Mouse (Mus musculus) brain, embryonic 18.5 days (tissue): ENCODE measurements around the gene Ndrg3.
A peak's percentile ranks its signal among the peaks of the same experiment; 100 is the strongest.
"Not testable (repeated sequence)": the region's sequence is repeated elsewhere in the genome, so short reads cannot be mapped to it uniquely, and the experiment has no call there.

Experiments used
- DNase-seq: peaks from one replicate; pipeline ENCODE4 v3.0.0-alpha.2; 2012; ENCODE audit warnings: low read depth, low spot score

Gene Ndrg3

GRCm38 (mm10) chr2:156998263-156998662 is 6.4 kb upstream of the Ndrg3 start:
- DNase-seq = no peak

DNA sequence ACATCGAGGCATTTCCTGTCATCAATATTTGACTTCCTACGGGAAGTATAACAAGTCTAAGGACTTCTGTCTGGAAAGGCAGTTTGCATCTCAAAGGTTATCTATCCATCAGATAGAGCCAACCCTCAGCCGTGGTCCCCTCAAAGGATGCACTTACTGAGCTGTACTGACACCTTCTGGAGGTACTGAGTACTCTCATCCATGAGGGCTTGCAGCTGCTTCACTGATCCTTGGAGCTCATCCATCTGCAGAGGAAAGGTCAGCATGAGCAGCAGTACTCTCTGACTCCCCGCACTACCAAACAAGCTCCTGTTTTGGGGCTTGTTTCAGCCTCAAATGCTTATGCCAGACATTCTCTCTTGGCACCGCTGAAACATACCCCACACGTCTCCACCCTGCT is 4.7 kb upstream of the Ndrg3 start:
- DNase-seq = no peak

DNA sequence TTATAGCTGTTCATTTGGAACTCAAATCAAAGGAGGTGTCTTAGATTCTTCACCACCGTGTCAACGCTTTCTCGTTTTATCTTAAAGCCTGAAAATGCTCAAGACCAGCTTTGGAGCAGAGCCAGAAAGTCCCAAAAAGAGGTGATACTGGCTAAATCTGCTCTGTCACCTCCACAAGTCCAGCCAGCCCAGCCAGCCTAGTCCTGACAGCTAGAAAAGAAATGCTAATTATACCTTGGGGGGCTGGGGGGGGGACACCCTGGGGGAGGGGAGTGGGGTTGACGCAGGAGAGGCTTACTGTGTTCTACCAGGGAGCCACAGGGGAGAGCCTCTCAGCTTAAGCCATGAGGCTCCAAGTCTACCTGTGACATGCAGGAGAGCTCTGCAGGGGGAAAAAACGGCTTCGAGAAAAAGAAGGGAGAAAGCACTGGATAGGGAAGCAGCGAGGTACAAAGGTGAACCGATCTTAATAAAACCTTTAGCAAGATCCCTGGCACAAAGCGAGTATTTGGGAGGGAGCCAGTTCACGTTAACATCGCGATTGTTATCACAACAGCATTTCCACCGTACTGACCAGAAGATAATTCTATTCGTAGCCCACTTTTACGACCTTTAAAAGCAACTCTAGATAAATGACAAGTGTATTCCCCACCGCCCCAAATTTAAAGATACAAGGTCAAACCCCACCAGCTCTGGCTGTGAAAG is 977 bp downstream of the Ndrg3 start:
- no peak for DNase-seq

DNA sequence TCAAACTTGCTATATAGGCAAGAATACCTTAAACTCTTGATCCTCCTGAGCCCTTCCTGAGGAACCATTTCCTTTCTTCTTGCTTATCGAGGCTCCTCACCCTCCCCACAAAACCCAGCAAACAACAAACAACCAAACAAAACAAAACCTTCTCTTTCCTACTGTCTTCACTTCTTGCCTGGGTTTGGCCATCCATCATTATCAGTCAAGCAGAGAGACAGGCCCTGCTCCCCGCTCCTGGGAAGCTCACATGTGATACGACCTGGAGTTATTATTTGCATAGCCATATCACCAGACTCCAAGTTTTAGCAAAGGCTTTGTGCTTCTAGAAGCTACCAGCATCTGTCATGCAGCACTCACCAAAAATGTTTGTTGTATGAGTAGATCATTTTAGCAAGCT is 4.5 kb downstream of the Ndrg3 start:
- DNase-seq = no peak

- DNase-seq = no peak
These were observed 9.0 kb downstream of the Ndrg3 start for GRCm38 (mm10) chr2:156982864-156983263.

GRCm38 (mm10) chr2:156981291-156981690 is 10.6 kb downstream of the Ndrg3 start:
- no peak for DNase-seq

GRCm38 (mm10) chr2:156980059-156980458 is 11.8 kb downstream of the Ndrg3 start:
- no peak for DNase-seq

- DNase-seq = no peak
These were observed 15.1 kb downstream of the Ndrg3 start for GRCm38 (mm10) chr2:156976711-156977110.

- no peak for DNase-seq
These were observed 16.9 kb downstream of the Ndrg3 start for GRCm38 (mm10) chr2:156974967-156975366.

DNA sequence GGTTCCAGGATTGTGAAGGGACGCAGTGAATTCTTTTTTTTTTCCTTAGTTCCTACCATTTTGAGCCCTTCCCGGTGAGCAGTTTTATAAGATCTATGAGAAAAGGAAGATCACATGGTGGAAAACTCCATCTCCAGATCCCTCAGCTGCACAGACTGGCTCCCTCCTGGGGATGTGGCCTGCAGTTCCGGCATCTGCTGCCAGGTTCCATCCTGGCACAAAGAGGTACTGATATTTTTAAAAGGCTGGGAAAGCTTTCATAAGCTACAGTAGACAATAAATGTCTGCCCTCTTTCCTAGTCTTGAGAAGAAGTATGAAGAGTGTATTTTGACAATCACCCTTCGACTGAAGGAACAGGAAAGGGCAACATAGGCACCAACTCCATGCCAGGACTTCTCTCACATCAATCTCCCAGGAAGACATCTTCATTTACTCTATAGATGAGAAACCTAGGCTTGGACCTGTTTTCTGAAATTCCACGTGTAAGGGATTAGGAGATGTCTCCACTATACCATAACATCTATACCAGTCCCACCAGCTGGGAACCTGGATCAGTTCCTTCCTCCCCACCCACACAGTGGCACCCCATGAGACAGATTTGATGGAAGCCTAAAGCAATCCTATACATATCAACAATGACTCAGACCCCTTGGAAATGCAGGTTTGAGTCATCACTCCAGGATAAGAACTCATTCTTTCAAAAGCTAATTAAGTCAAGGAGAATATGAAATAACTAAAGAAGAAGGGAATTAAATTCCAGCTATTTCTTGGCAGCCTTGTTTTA is 18.3 kb downstream of the Ndrg3 start:
- DNase-seq = no peak

DNA sequence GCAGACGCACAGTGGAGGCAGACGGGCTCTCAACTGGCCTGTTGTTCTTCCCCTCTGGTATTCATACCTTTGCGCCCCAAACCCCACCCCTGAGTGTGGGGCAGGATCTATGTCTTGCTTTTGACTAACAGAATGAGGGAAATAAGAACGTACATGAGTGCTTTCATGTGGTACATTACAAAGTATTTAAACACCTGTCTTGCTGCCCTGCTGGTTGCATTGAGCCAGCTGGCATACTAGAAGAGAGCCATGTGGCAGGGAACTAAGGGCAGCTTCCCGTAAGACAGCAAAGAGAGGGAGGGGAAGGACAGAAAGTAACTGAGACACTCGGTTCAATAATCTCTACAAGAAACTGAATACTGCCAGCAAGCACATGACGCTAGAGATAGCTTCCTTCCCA is 21.6 kb downstream of the Ndrg3 start:
- no peak for DNase-seq

- DNase-seq = no peak
These were observed 23.4 kb downstream of the Ndrg3 start for GRCm38 (mm10) chr2:156968501-156968900.

- no peak for DNase-seq
These were observed 24.5 kb downstream of the Ndrg3 start for GRCm38 (mm10) chr2:156967388-156967787.

DNA sequence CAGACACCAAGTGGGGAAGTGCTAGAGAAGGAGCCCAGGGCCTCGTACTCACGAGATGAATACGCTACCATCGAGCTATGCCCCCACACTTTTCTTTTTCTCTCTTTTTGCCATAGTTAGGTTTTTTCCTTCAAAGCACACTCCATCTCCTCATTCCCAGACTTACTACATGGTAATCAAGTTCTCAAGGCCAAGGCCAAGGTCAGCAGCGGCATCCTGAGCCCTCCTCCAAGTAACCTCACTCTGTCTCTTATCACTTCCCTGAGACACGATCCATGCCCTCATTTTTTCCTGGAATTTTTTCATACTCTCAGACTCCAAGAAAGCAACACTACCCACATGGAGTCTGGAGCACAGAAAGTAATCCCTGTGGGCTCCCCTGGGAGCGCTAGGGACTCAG is 28.0 kb downstream of the Ndrg3 start:
- DNase-seq = no peak

DNA sequence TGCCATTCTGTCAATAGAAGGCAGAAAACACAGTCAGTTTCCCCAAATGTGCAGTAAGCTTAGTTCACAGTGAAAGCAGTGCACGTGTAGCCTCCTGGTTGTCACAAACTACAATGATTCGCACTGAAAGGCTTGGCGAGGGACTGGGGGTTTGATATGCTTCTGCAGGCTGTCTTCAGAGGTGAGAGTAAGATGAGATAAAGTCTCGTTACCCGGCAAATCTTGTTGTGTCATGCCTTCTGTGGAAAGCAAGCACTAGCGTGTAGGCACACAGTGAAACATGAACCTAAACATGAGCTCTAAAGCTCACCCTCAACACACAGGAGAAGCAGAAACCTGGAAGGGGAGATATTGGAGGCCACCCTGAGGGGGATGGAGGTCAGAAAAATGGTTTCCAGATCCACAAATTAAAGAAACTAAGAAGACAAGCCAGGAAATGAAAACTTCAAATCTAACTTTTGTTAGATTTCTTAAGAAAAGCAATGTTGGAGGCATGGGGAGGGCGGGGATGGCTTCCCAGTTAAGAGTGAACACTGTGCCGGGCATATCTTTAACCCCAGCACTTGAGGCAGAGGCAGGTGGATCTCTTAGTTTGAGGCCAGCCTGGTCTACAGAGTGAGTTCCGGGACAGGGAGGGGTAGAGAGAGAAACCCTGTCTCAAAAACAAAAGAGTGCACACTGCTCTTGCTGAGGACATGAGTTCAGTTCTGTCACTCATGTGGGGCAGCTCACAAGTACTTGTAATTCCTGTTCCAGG is 33.2 kb downstream of the Ndrg3 start:
- no peak for DNase-seq

GRCm38 (mm10) chr2:156957035-156957434 is 34.8 kb downstream of the Ndrg3 start:
- no peak for DNase-seq

GRCm38 (mm10) chr2:156956306-156956705 is 35.5 kb downstream of the Ndrg3 start:
- no peak for DNase-seq

DNA sequence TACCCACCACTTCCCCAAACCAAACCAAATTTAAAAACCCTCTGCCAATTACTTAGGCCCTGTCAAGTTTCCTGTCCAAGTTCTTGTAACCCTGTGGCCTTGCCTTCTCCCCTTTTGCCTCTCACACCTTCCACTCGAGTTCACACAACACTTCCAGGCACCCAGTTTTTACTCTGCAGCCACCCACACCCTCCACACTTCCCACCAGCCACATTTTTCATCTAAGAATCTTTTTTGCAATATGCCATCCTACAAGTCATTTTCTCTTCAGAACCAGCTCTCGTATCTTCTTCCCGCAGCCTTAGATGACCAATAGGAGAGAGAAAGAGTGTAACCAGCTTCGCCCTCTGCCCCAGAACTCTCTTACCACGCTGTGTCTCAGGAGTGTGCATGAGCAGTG is 37.4 kb downstream of the Ndrg3 start:
- DNase-seq = no peak

DNA sequence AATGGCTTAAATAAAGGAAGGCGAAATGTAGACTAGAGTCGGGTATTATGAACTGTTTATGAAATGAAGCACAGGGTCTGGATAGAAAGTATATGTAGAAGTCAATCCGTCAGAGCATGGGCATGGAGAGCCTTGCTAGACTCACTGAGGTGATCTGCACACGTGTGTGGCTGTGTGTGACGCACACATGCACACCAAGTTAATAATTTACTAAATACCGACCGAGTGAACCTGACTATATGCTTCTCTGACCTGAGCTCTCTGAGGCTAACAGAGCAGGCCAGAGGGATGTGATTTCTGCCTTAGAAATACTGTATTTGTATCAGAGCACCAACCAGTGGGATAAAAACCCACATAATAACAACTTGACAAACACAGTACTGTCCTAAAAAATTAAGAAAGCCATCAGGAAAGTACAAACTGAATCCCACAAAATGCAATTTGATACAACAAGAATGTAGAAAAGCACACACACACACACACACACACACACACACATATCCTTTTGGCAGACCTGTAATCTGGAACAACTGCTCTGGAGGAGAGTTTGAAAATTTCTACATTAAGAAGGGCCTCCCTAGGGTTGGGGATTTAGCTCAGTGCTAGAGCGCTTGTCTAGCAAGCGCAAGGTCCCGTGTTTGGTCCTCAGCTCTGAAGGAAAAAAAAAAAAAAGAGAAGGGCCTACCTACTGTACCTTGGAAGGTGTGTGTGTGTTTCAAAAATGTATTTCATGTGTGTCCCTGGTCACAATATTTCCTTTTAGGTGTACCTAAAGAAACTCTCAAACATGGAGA is 40.4 kb downstream of the Ndrg3 start:
- DNase-seq = no peak

- DNase-seq = peak; percentile 32
These were observed 41.0 kb downstream of the Ndrg3 start for GRCm38 (mm10) chr2:156950816-156951215.

DNA sequence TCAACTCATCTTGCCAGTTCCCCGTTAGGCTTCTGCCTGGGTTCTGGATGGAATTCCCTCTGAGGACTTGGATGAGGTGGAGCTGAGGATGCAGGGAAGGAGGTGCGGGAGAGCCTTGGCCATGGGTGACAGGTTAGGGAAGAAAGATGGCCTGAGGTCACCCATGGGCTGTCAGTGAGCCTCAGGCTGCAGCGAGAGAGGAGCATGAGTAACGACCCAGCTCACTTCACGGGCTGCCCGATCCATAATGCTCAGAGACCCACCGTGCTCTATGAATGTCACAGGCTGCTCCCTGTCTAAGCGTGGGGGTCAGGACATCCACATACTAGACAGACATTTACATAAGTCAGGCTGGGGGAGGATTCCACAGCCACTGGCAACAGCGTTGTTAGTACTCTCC is 50.3 kb downstream of the Ndrg3 start:
- not testable (repeated sequence) for DNase-seq

- DNase-seq = not testable (repeated sequence)
These were observed 51.9 kb downstream of the Ndrg3 start for GRCm38 (mm10) chr2:156939926-156940325.
